Mouse (Mus musculus): Measurements from ENCODE around the gene Leng1. TPM values are rescaled to one million over a fixed set of nuclear protein-coding genes. Genes with fewer than 3 reads are reported as not detected.

Leng1 gene
- total and polyA plus RNA-seq, 3 experiments: 5.8 to 8.5 (median 6.7) TPM

- TF ChIP-seq MAZ (IDR thresholded peaks at IDR 0.05; ENCODE audit: low read depth, low read length): peak; percentile 39; the same call in 1 of the 2 replicates
- peak; percentile 56 for TF ChIP-seq MEF2A (IDR thresholded peaks at IDR 0.05; ENCODE audit: borderline replicate concordance, low read depth, low read length)
- TF ChIP-seq ZKSCAN1 (IDR thresholded peaks at IDR 0.05; ENCODE audit: borderline replicate concordance, low read depth, low read length): no peak
- TF ChIP-seq JUND (conservative IDR thresholded peaks at IDR 0.05; ENCODE audit: low read depth, low read length): peak; percentile 78
- no peak for TF ChIP-seq ELF1 (IDR thresholded peaks at IDR 0.05; ENCODE audit: low read depth, low read length)
- TF ChIP-seq NELFE (IDR thresholded peaks at IDR 0.05; ENCODE audit: low read depth, low read length): no peak
- no peak for TF ChIP-seq ZMIZ1 (IDR thresholded peaks at IDR 0.05; ENCODE audit: low read depth, low read length)
- TF ChIP-seq TCF12 (IDR thresholded peaks at IDR 0.05; ENCODE audit: low read depth, low read length): peak; percentile 41
- no peak for TF ChIP-seq ZNF384 (IDR thresholded peaks at IDR 0.05; ENCODE audit: low read depth, low read length)
- no peak for TF ChIP-seq USF2 (conservative IDR thresholded peaks at IDR 0.05; ENCODE audit: low read depth, low read length)
- no peak for TF ChIP-seq KAT2A (IDR thresholded peaks at IDR 0.05; ENCODE audit: insufficient replicate concordance, low read length)
Measured at GRCm38 (mm10) chr7:3712264-3712942, 46.8 kb upstream of the Leng1 start (continued).

- in situ Hi-C loops (cut with MboI; ENCODE audit: low pct_ligation_motif_present, low pct_unique_long_range_greater_than_20kb, low sequenced_read_pairs) (no loop called here), dilution Hi-C loops (cut with MboI; ENCODE audit: extremely low pct_ligation_motif_present, extremely low pct_unique_long_range_greater_than_20kb, low sequenced_read_pairs) (no loop called here)
- H3K4me1 ChIP-seq (ENCODE audit: control insufficient read depth in 1 of 2, insufficient read depth in 2 of 2): peaks cover 11 to 51% of the 10 kb centered on the region in 2 experiments
- no peaks in the 10 kb centered on the region for H3K9me3 ChIP-seq (replicated peaks; ENCODE audit: low read length)
- DNase-seq (ENCODE audit: extremely low read depth): peak; percentile 72
- 0 out of 2 replicates have a peak, but pooled peaks have one; percentile 27 for TF ChIP-seq SIN3A (IDR thresholded peaks at IDR 0.05; ENCODE audit: low read length)
- TF ChIP-seq ZKSCAN1 (IDR thresholded peaks at IDR 0.05; ENCODE audit: borderline replicate concordance, low read depth, low read length): no peak
- TF ChIP-seq ZMIZ1 (IDR thresholded peaks at IDR 0.05; ENCODE audit: low read depth, low read length): peak; percentile 69
- no peak for TF ChIP-seq TBP (conservative IDR thresholded peaks at IDR 0.05; ENCODE audit: low read depth, low read length)
- no peak for TF ChIP-seq MAX (IDR thresholded peaks at IDR 0.05; ENCODE audit: low read length)
- TF ChIP-seq TCF12 (IDR thresholded peaks at IDR 0.05; ENCODE audit: low read depth, low read length): no peak
- no peak for TF ChIP-seq NRF1 (IDR thresholded peaks at IDR 0.05; ENCODE audit: low read depth, low read length)
- no peak for TF ChIP-seq CHD1 (IDR thresholded peaks at IDR 0.05; ENCODE audit: low read depth, low read length)
- 0 out of 2 replicates have a peak, but pooled peaks have one; percentile 14 for TF ChIP-seq ETS1 (conservative IDR thresholded peaks at IDR 0.05; ENCODE audit: low read depth, low read length)
- peak; percentile 83 for TF ChIP-seq CHD2 (IDR thresholded peaks at IDR 0.05; ENCODE audit: low read length)
- TF ChIP-seq SMC3 (IDR thresholded peaks at IDR 0.05; ENCODE audit: low read depth, low read length): no peak
- no peak for TF ChIP-seq UBTF (IDR thresholded peaks at IDR 0.05; ENCODE audit: low read depth, low read length)
- TF ChIP-seq USF2 (conservative IDR thresholded peaks at IDR 0.05; ENCODE audit: low read depth, low read length): no peak; the same call in 1 of the 2 replicates
- TF ChIP-seq POLR2AphosphoS2 (IDR thresholded peaks at IDR 0.05; ENCODE audit: low read depth, low read length): peak; percentile 92
- 0 out of 2 replicates have a peak, but pooled peaks have one; percentile 28 for TF ChIP-seq E2F4 (IDR thresholded peaks at IDR 0.05; ENCODE audit: insufficient replicate concordance, low read depth, low read length)
- 0 out of 2 replicates have a peak, but pooled peaks have one; percentile 15 for TF ChIP-seq BHLHE40 (IDR thresholded peaks at IDR 0.05; ENCODE audit: low read depth, low read length)
- TF ChIP-seq MEF2A (IDR thresholded peaks at IDR 0.05; ENCODE audit: borderline replicate concordance, low read depth, low read length): no peak
- peak; percentile 61 for TF ChIP-seq POLR2A (IDR thresholded peaks at IDR 0.05; ENCODE audit: low read depth, low read length)
- no peak for TF ChIP-seq ELF1 (IDR thresholded peaks at IDR 0.05; ENCODE audit: low read depth, low read length)
- no peak for TF ChIP-seq MXI1 (IDR thresholded peaks at IDR 0.05; ENCODE audit: low read depth, low read length)
- no peak overlapping the region for H3K4me2 ChIP-seq (ENCODE audit: insufficient read depth, low read depth, poor library complexity, severe bottlenecking)
- peaks cover 31 to 44% of the 10 kb centered on the region in 2 experiments for H3K36me3 ChIP-seq (replicated peaks in 1 of 2; ENCODE audit: control insufficient read depth in 1 of 2, insufficient read depth in 1 of 2, low read length in 1 of 2)
- H3K4me3 ChIP-seq (replicated peaks in 1 of 3; ENCODE audit: low read depth in 2 of 3, low read length in 2 of 3, poor library complexity in 1 of 3): no peak overlapping the region
- peaks cover 29% of the 10 kb centered on the region for H3K79me2 ChIP-seq (replicated peaks; ENCODE audit: control insufficient read depth, extremely low read depth, insufficient read depth, poor library complexity, severe bottlenecking)
- H3K27me3 ChIP-seq (replicated peaks): no peaks in the 10 kb centered on the region
- H3K9ac ChIP-seq (ENCODE audit: insufficient read depth, low read depth): no peak overlapping the region
- H3K27ac ChIP-seq (ENCODE audit: insufficient read depth, low read depth): no peak overlapping the region
Measured at GRCm38 (mm10) chr7:3709000-3709399, 43.4 kb upstream of the Leng1 start.

All from CH12.LX (cell line).